ENCODE assay signal across 8 mouse cellular contexts in the genomic region with DNA sequence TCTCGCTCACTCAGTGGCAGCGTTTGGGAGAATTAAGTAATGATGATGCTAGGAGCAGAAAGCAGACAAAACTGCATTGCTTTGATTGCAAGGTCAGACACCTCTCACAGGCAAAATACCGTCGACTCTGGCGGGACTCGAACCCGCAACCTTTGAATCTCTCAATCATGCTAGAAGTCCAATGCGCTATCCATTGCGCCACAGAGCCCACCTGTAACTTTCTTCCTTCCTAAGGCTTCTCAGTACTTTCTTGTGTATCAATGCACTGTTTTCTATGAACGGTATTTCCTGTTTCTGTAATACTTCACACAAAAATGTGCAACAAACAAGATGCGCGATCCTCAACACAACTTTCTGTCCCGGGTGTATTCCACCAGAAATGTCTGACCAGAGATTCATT. TPM values are rescaled to one million over a fixed set of nuclear protein-coding genes. Genes with fewer than 3 reads are reported as not detected.
DNase-seq lines count a peak whose midpoint lies in the region; ATAC-seq and TF ChIP-seq lines count a peak whose summit lies in the region.

No protein-coding gene starts in this region.

- in situ Hi-C loops in ES-E14 (cut with MboI; ENCODE audit: low sequenced_read_pairs in 2 of 2, unreplicated experiment in 2 of 2): loop anchor here (25.0 kb wide), 2 partner anchors 1395 to 1520 kb away; no protein-coding TSS in a partner anchor

- WGBS in hindbrain, embryonic 10.5 days: under 1% methylated on average over 13 of the region's 13 CpGs
- 6% methylated on average over 13 of the region's 13 CpGs for WGBS in hindbrain, embryonic 16.5 days
- WGBS in forebrain, embryonic 14.5 days: 3% methylated on average over 13 of the region's 13 CpGs
- under 1% methylated on average over 13 of the region's 13 CpGs for WGBS in liver, embryonic 15.5 days (ENCODE audit: insufficient replicate concordance)

- H3K27me3 ChIP-seq in hindbrain, embryonic 10.5 days (ENCODE audit: insufficient read depth, poor library complexity, severe bottlenecking): peaks cover 30% of the 10 kb centered on the region
- peaks cover 36% of the 10 kb centered on the region for H3K27me3 ChIP-seq in hindbrain, embryonic 16.5 days (replicated peaks; ENCODE audit: control insufficient read depth, insufficient read depth, low read length)
- H3K27me3 ChIP-seq in forebrain, embryonic 14.5 days (replicated peaks; ENCODE audit: control insufficient read depth, insufficient read depth, low read length): peaks cover 34% of the 10 kb centered on the region
- peaks cover 22% of the 10 kb centered on the region for H3K27me3 ChIP-seq in liver, embryonic 15.5 days

- H3K9ac ChIP-seq in hindbrain, embryonic 16.5 days (ENCODE audit: low read depth, low read length): no peak overlapping the region
- H3K9ac ChIP-seq in ES-E14 (ENCODE audit: insufficient read depth, low read depth, low read length, poor library complexity, severe bottlenecking): no peak overlapping the region
- no peak overlapping the region for H3K9ac ChIP-seq in forebrain, embryonic 14.5 days (ENCODE audit: low read length)
- H3K9ac ChIP-seq in liver, embryonic 15.5 days: no peak overlapping the region

- no peaks in the 10 kb centered on the region for H3K9me3 ChIP-seq in hindbrain, embryonic 10.5 days
- H3K9me3 ChIP-seq in hindbrain, embryonic 16.5 days (ENCODE audit: control insufficient read depth, low read length): no peaks in the 10 kb centered on the region
- no peaks in the 10 kb centered on the region for H3K9me3 ChIP-seq in ES-E14 (ENCODE audit: control insufficient read depth, insufficient read depth, low read depth, low read length)
- H3K9me3 ChIP-seq in forebrain, embryonic 14.5 days (replicated peaks; ENCODE audit: control insufficient read depth, low read length): no peaks in the 10 kb centered on the region
- no peaks in the 10 kb centered on the region for H3K9me3 ChIP-seq in liver, embryonic 15.5 days (replicated peaks)

- peaks cover 23% of the 10 kb centered on the region for H3K4me1 ChIP-seq in hindbrain, embryonic 10.5 days (replicated peaks)
- peaks cover 8% of the 10 kb centered on the region for H3K4me1 ChIP-seq in hindbrain, embryonic 16.5 days (ENCODE audit: control insufficient read depth, insufficient read depth, low read depth, low read length)
- peaks cover 0 to 2% of the 10 kb centered on the region in 2 experiments; a peak in 1 of 4 replicates for H3K4me1 ChIP-seq in ES-E14 (ENCODE audit: control insufficient read depth in 2 of 2, insufficient read depth in 2 of 2, low read length in 2 of 2, poor library complexity in 1 of 2)
- peaks cover 5% of the 10 kb centered on the region; the same call in 1 of the 2 replicates for H3K4me1 ChIP-seq in forebrain, embryonic 14.5 days (ENCODE audit: control insufficient read depth, insufficient read depth, low read length)
- peaks cover 58% of the 10 kb centered on the region for H3K4me1 ChIP-seq in liver, embryonic 15.5 days (replicated peaks)

- peak overlapping the region; percentile 61 for H3K4me3 ChIP-seq in hindbrain, embryonic 10.5 days
- H3K4me3 ChIP-seq in hindbrain, embryonic 16.5 days (ENCODE audit: low read length): no peak overlapping the region
- peak overlapping the region; percentile 67 to 75; a peak in 3 of 4 replicates for H3K4me3 ChIP-seq in ES-E14 (ENCODE audit: insufficient read depth in 1 of 2, low read depth in 1 of 2, low read length in 2 of 2, poor library complexity in 1 of 2, severe bottlenecking in 1 of 2)
- H3K4me3 ChIP-seq in forebrain, embryonic 14.5 days (ENCODE audit: low read depth, low read length): no peak overlapping the region
- peak overlapping the region; percentile 63 for H3K4me3 ChIP-seq in liver, embryonic 15.5 days (replicated peaks)

- no peak for ATAC-seq in hindbrain, embryonic 16.5 days
- ATAC-seq in forebrain, embryonic 14.5 days: no peak
- peak; percentile 16; the same call in 1 of the 2 replicates for ATAC-seq in liver, embryonic 15.5 days (ENCODE audit: insufficient read depth)

- H3K27ac ChIP-seq in hindbrain, embryonic 10.5 days: no peak overlapping the region
- no peak overlapping the region for H3K27ac ChIP-seq in hindbrain, embryonic 16.5 days (ENCODE audit: low read depth, low read length)
- no peak overlapping the region for H3K27ac ChIP-seq in ES-E14 (ENCODE audit: insufficient read depth, low read depth, low read length, poor library complexity, severe bottlenecking)
- no peak overlapping the region for H3K27ac ChIP-seq in forebrain, embryonic 14.5 days (ENCODE audit: low read depth, low read length)
- H3K27ac ChIP-seq in liver, embryonic 15.5 days (replicated peaks): no peak overlapping the region

- no peaks in the 10 kb centered on the region for H3K36me3 ChIP-seq in hindbrain, embryonic 10.5 days
- no peaks in the 10 kb centered on the region for H3K36me3 ChIP-seq in hindbrain, embryonic 16.5 days (ENCODE audit: control insufficient read depth, insufficient read depth, low read length)
- no peaks in the 10 kb centered on the region for H3K36me3 ChIP-seq in ES-E14 (ENCODE audit: control insufficient read depth, insufficient read depth, low read length, poor library complexity, severe bottlenecking)
- H3K36me3 ChIP-seq in forebrain, embryonic 14.5 days (ENCODE audit: control insufficient read depth, insufficient read depth, low read length): no peaks in the 10 kb centered on the region
- H3K36me3 ChIP-seq in liver, embryonic 15.5 days (replicated peaks): no peaks in the 10 kb centered on the region

- H3K4me2 ChIP-seq in hindbrain, embryonic 16.5 days (ENCODE audit: low read length): no peak overlapping the region
- peak overlapping the region; percentile 59 for H3K4me2 ChIP-seq in forebrain, embryonic 14.5 days (ENCODE audit: low read length)
- peak overlapping the region; percentile 84 for H3K4me2 ChIP-seq in liver, embryonic 15.5 days

- DNase-seq in hindbrain, embryonic 10.5 days (ENCODE audit: low spot score): peak; percentile 82
- DNase-seq in ES-E14 (ENCODE audit: low read depth, low spot score): peak; percentile 92
- DNase-seq in forebrain, embryonic 14.5 days (ENCODE audit: low spot score): peak; percentile 47
- DNase-seq in thymus, postnatal 36 days: peak; percentile 67 to 68
- no peak for DNase-seq in adrenal gland, postnatal 25 days
- DNase-seq in left cerebral cortex, adult 8-10 months (ENCODE audit: low spot score in 2 of 2): no peak

TF ChIP-seq in ES-E14, 5 proteins besides CTCF, POLR2A, EP300 and RAD21:
- peak; percentile 91 for TF ChIP-seq MAFK (IDR thresholded peaks at IDR 0.05; ENCODE audit: insufficient read depth, low read depth, low read length)
- TF ChIP-seq ZC3H11A (IDR thresholded peaks at IDR 0.05; ENCODE audit: borderline replicate concordance, low read depth, low read length): no peak

RNA-seq across cellular contexts. Expression of gene Zfp184, which starts 27.9 kb away (rescaled TPM):
- polyA plus RNA-seq in hindbrain, embryonic 10.5 days (2016; fragmentation: Nextera tagmentation; extraction: Ambion mirVana): 20.6 and 24.7 TPM in 2 replicates
- polyA plus RNA-seq in hindbrain, embryonic 16.5 days (2015; fragmentation: Nextera tagmentation; extraction: Ambion mirVana): 10.6 and 12.4 TPM in 2 replicates
- 5.4 and 6.2 TPM in 2 replicates for total RNA-seq in ES-E14 (2012; rRNA removed)
- 28.3 and 34.9 TPM in 2 replicates for polyA plus RNA-seq in forebrain, embryonic 14.5 days (2014; fragmentation: Nextera tagmentation; extraction: Ambion mirVana)
- 0.59 and 0.71 TPM in 2 replicates for polyA plus RNA-seq in liver, embryonic 15.5 days (2015; fragmentation: Nextera tagmentation; extraction: Ambion mirVana)
- 2.0 and 2.1 TPM in 2 replicates for total RNA-seq in adrenal gland, postnatal 25 days (2021)
- total RNA-seq in left cerebral cortex, adult 8-10 months (2022): 1 to 10 TPM; 2.4 to 4.1 (median 3.3) TPM

Comparison
In these comparisons a context has a peak if more than half of its experiments do, and no peak if none do; other contexts are left out.
1. H3K4me3 ChIP-seq: peak in hindbrain, embryonic 10.5 days (single experiment), ES-E14 (2 of 2) and liver, embryonic 15.5 days (single experiment); none in hindbrain, embryonic 16.5 days (single experiment) and forebrain, embryonic 14.5 days (single experiment).
2. DNase-seq: peak in hindbrain, embryonic 10.5 days (single experiment), ES-E14 (single experiment), forebrain, embryonic 14.5 days (single experiment) and thymus, postnatal 36 days (2 of 2); none in adrenal gland, postnatal 25 days (single experiment) and left cerebral cortex, adult 8-10 months (0 of 2).